Mouse (Mus musculus) limb, embryonic 11.5 days (tissue): ENCODE results near the gene Carmil1. TPM values are rescaled to one million over a fixed set of nuclear protein-coding genes. Genes with fewer than 3 reads are reported as not detected.
A peak's percentile ranks its signal among the peaks of the same experiment; 100 is the strongest.

Experiments
- ATAC-seq: fragments of 200-750 bp; cut with Nextera tagmentation; 2 replicates; pipeline ENCODE4 v1.8.0; 2017; ENCODE audit warnings: low read depth; ENCODE audit not compliant: insufficient number of reproducible peaks, low FRiP score, low TSS enrichment
- DNase-seq: peaks from one replicate; pipeline ENCODE4 v3.0.0-alpha.2; 2015; ENCODE audit warnings: low spot score
- H3K27ac ChIP-seq: fragments of 300-500 bp; sonication (generic); replicated peaks from 2 replicates; pipeline ENCODE4 v1.5.1; 2014; ENCODE audit warnings: low read depth, mild to moderate bottlenecking, low read length
- H3K27me3 ChIP-seq: fragments of 300-500 bp; sonication (generic); 2 replicates; pipeline ENCODE4 v1.6.1; 2014; ENCODE audit warnings: mild to moderate bottlenecking, low read length, mixed read lengths; ENCODE audit not compliant: control insufficient read depth, insufficient read depth
- H3K36me3 ChIP-seq: fragments of 300-500 bp; sonication (generic); 2 replicates; pipeline ENCODE4 v1.6.1; 2014; ENCODE audit warnings: mild to moderate bottlenecking, low read length, moderate library complexity, mixed read lengths; ENCODE audit not compliant: control insufficient read depth, insufficient read depth
- H3K4me1 ChIP-seq: fragments of 300-500 bp; sonication (generic); 2 replicates; pipeline ENCODE4 v1.6.1; 2014; ENCODE audit warnings: low read length, mixed read lengths; ENCODE audit not compliant: control insufficient read depth, insufficient read depth
- H3K4me2 ChIP-seq: fragments of 300-500 bp; sonication (generic); 2 replicates; pipeline ENCODE4 v1.6.1; 2014; ENCODE audit warnings: low read depth, mild to moderate bottlenecking, moderate library complexity; ENCODE audit not compliant: severe bottlenecking
- H3K4me3 ChIP-seq: fragments of 300-500 bp; sonication (generic); 2 replicates; pipeline ENCODE4 v1.5.1; 2014; ENCODE audit warnings: low read depth, low read length
- H3K9ac ChIP-seq: fragments of 300-500 bp; sonication (generic); 2 replicates; pipeline ENCODE4 v1.6.1; 2014; ENCODE audit warnings: mild to moderate bottlenecking, low read length
- H3K9me3 ChIP-seq: fragments of 300-500 bp; sonication (generic); 2 replicates; pipeline ENCODE4 v1.6.1; 2016; ENCODE audit warnings: low read length; ENCODE audit not compliant: control insufficient read depth
- WGBS: fragments of 180-500 bp; shearing (Covaris S2); extraction: QIAGEN DNeasy Blood & Tissue Kit; methylation state at CpG from one replicate; pipeline ENCODE4 v1.1.7; 2014; 5-methylcytosine and 5-hydroxymethylcytosine counted together
- polyA plus RNA-seq: library from polyadenylated mRNA; unstranded; fragments of >200 nt; fragmentation: Nextera tagmentation; extraction: Ambion mirVana; gene quantifications from 2 replicates; pipeline ENCODE4 v1.2.1, GENCODE M21; 2014

Carmil1 gene
- polyA plus RNA-seq, 1 experiment from 2014 or later: 29.4 TPM

GRCm38 (mm10) chr13:24147006-24147405 lies 133.6 kb downstream of the Carmil1 start:
- no peaks in the 10 kb centered on the region for H3K4me1 ChIP-seq
- no peak overlapping the region for H3K27ac ChIP-seq
- no peaks in the 10 kb centered on the region for H3K36me3 ChIP-seq
- no peak for ATAC-seq
- no peaks in the 10 kb centered on the region for H3K27me3 ChIP-seq
- H3K9ac ChIP-seq: no peak overlapping the region
- H3K4me3 ChIP-seq: no peak overlapping the region
- no peaks in the 10 kb centered on the region for H3K9me3 ChIP-seq
- no peak overlapping the region for H3K4me2 ChIP-seq
- WGBS: 87% methylated on average over 3 of the region's 3 CpGs
- no peak for DNase-seq

GRCm38 (mm10) chr13:24146541-24146940 lies 134.1 kb downstream of the Carmil1 start:
- Histone ChIP-seq H3K9me3 (no peaks in the 10 kb centered on the region), H3K36me3 (no peaks in the 10 kb centered on the region), H3K27ac (no peak overlapping the region), H3K4me3 (no peak overlapping the region), H3K4me2 (no peak overlapping the region), H3K27me3 (no peaks in the 10 kb centered on the region), H3K9ac (no peak overlapping the region), H3K4me1 (no peaks in the 10 kb centered on the region)
- DNase-seq (no peak), ATAC-seq (no peak)
- 92% methylated on average over 5 of the region's 5 CpGs for whole genome bisulfite sequencing

- H3K27me3 ChIP-seq: no peaks in the 10 kb centered on the region
- ATAC-seq (no peak), DNase-seq (no peak)
- H3K4me2 ChIP-seq: no peak overlapping the region
- H3K27ac ChIP-seq: no peak overlapping the region
- 61% methylated on average over 4 of the region's 4 CpGs for WGBS
- no peak overlapping the region for H3K4me3 ChIP-seq
- no peaks in the 10 kb centered on the region for H3K9me3 ChIP-seq
- no peak overlapping the region for H3K9ac ChIP-seq
- no peaks in the 10 kb centered on the region for H3K36me3 ChIP-seq
- H3K4me1 ChIP-seq: no peaks in the 10 kb centered on the region
These were observed 135.7 kb downstream of the Carmil1 start for GRCm38 (mm10) chr13:24144858-24145257.

DNA sequence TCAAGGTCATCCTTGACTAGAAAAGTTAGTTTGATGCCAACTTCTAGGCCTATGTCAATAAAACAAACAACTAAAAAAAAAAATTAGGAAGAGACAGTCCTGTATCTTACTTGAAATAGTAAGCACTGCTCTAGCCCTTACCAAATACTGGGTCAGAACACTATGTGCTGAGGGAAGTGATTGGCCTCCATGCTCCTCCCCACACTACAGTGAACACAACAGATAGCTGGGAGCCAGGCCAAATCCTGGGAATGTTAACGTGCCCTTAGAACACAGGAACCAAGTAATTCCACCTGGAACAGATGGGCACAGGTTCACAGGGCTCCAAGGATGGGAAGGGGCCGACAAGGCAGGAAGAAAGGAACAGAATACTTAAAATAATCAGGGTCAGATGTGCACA lies 136.5 kb downstream of the Carmil1 start:
- H3K9me3 ChIP-seq: no peaks in the 10 kb centered on the region
- H3K9ac ChIP-seq: no peak overlapping the region
- no peak overlapping the region for H3K27ac ChIP-seq
- no peak overlapping the region for H3K4me2 ChIP-seq
- H3K36me3 ChIP-seq: no peaks in the 10 kb centered on the region
- H3K27me3 ChIP-seq: no peaks in the 10 kb centered on the region
- WGBS: 45% methylated on average over 2 of the region's 2 CpGs
- DNase-seq (no peak), ATAC-seq (no peak)
- H3K4me3 ChIP-seq: no peak overlapping the region
- no peaks in the 10 kb centered on the region for H3K4me1 ChIP-seq

- Histone ChIP-seq H3K27me3 (no peaks in the 10 kb centered on the region), H3K4me3 (no peak overlapping the region), H3K27ac (no peak overlapping the region), H3K36me3 (no peaks in the 10 kb centered on the region), H3K4me2 (no peak overlapping the region), H3K9me3 (no peaks in the 10 kb centered on the region), H3K4me1 (peaks cover 2% of the 10 kb centered on the region; the same call in 1 of the 2 replicates), H3K9ac (no peak overlapping the region)
- ATAC-seq (no peak), DNase-seq (no peak)
- WGBS: 92% methylated on average over 5 of the region's 5 CpGs
These were observed 143.8 kb downstream of the Carmil1 start for GRCm38 (mm10) chr13:24136836-24137235.

DNA sequence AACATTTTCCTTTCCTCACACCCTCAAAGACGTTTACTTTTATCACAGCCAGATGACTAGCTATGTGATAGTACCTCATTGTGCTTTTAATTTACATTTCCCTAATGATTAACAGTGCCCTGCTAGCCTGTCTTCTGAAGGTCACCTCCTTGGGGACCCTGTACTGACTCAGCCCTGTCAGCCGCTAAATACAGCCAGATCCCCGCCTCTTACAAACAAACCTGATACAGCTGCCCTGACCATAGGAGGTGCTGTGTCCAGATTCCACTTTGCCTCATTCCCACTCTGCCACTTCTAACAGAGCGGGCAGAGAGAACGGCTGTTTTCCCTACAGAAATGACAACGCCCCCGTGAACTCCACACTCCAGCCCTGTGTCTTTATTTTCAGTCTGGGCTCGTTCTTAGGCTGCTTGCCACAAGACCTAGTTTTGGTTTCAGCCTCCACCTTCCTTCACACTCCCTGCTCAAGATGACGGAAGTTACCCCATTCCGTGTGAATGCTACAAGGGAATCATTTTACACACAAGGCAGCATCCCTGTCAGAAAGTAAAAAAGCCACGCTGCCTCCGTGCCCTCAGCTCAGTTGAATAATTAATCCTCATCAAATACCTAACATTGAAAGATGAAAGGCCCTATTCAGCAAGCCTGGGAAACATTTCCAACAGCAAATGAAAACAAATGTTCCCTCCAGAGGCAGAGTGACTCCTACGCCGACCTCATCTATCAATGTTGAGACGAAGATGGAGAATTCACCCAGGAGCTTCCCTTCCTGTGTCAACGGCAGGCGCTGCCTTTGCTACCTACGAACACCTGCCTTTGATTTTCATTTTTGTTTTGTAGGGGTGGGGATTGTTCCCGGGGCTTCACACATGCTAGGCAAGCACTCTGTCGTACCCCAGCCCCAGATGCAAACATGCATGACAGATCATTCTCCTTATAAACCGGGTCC lies 145.0 kb downstream of the Carmil1 start:
- no peak overlapping the region for H3K4me2 ChIP-seq
- no peak overlapping the region for H3K4me3 ChIP-seq
- H3K4me1 ChIP-seq: peaks cover 2% of the 10 kb centered on the region; the same call in 1 of the 2 replicates
- no peaks in the 10 kb centered on the region for H3K27me3 ChIP-seq
- ATAC-seq (no peak), DNase-seq (peak; percentile 33)
- 31% methylated on average over 21 of the region's 21 CpGs for WGBS
- H3K27ac ChIP-seq: no peak overlapping the region
- no peak overlapping the region for H3K9ac ChIP-seq
- H3K9me3 ChIP-seq: no peaks in the 10 kb centered on the region
- H3K36me3 ChIP-seq: no peaks in the 10 kb centered on the region

GRCm38 (mm10) chr13:24132866-24133265 lies 147.7 kb downstream of the Carmil1 start:
- Histone ChIP-seq H3K9me3 (no peaks in the 10 kb centered on the region), H3K4me3 (no peak overlapping the region), H3K36me3 (no peaks in the 10 kb centered on the region), H3K9ac (no peak overlapping the region), H3K4me1 (peaks cover 2% of the 10 kb centered on the region; the same call in 1 of the 2 replicates), H3K27ac (no peak overlapping the region), H3K27me3 (no peaks in the 10 kb centered on the region), H3K4me2 (no peak overlapping the region)
- ATAC-seq (no peak), DNase-seq (no peak)
- WGBS: 90% methylated on average over 3 of the region's 3 CpGs

DNA sequence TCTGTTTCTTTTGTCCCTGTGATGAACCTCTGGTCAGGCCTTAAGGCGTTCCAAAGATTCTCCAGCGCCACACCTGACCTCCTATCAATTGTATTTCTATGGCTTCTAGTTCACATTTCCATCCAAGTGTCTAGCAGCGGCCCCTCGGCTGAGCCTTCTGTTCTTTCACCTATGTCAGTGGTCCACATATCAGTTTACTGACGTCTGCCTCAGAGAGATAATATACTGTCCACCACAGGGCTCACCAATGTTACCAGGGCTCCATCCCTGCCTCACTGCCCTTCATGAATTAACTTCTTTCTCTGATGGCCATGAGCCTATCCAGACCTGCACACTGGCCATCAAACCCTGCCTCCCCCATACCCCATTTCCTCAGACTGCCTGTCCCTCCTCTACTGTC lies 149.3 kb downstream of the Carmil1 start:
- 94% methylated on average over 5 of the region's 5 CpGs for WGBS
- no peaks in the 10 kb centered on the region for H3K27me3 ChIP-seq

More for the DNA sequence above, 149.3 kb downstream of the Carmil1 start:
- ATAC-seq (no peak), DNase-seq (no peak)
- Histone ChIP-seq H3K36me3 (no peaks in the 10 kb centered on the region), H3K4me2 (no peak overlapping the region), H3K4me1 (no peaks in the 10 kb centered on the region; the same call in 1 of the 2 replicates), H3K9me3 (no peaks in the 10 kb centered on the region), H3K9ac (no peak overlapping the region), H3K27ac (no peak overlapping the region), H3K4me3 (no peak overlapping the region)
